Mouse (Mus musculus) gastrocnemius, adult 18-20 months (tissue): ENCODE data around the gene Yipf2. TPM values are rescaled to one million over a fixed set of nuclear protein-coding genes. Genes with fewer than 3 reads are reported as not detected.
A peak's percentile ranks its signal among the peaks of the same experiment; 100 is the strongest.
"Not testable (repeated sequence)": the region's sequence is repeated elsewhere in the genome, so short reads cannot be mapped to it uniquely, and the experiment has no call there.

Experiments
- DNase-seq: peaks from one replicate; pipeline ENCODE4 v3.0.0; 2021; ENCODE audit warnings: low spot score
- total RNA-seq, 2 experiments: library from RNA; stranded (reverse); gene quantifications; 2 replicates each; pipeline ENCODE4 v1.2.3; 2021

Yipf2 gene
- total RNA-seq, 2 experiments from 2014 or later, result 5.3 to 5.6 TPM

DNA sequence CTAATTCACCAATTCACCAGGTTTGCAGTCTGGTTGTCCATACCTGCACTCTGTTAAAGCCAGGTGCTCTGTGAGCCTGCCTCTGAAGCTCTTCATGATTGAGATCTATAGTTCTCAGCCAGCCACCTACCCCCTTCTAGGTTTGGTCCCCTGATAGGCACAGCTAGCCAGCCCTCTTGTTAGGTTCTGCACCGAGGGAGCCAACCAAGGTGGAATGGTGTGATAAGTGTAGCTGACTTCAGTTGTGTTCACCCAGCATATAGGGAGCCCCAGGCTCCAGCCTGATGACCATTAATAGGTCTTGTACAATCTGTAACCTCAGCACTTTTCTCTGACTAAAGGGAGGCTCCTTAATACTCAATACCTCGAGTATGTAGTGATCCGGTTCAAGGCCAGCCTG is 7.6 kb upstream of the Yipf2 start:
- DNase-seq, result no peak

DNA sequence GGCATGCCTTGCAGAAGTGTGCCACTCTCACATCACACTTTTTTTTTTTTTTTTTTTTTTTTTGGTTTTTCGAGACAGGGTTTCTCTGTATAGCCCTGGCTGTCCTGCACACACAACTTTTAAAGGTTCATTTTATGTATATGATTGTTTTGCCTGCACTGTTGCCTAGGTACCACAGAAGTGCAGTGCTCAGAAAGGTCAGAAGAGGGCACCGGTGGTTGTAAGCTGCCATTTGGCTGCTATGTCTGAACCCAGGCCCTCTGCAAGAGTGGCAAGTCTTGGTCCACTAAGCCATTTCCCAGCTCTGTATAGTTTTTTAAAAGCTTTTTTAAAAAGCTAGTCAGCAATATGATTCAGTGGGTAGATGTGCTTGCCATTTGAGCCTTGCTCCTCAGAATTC is 5.6 kb upstream of the Yipf2 start:
- DNase-seq, result no peak

DNA sequence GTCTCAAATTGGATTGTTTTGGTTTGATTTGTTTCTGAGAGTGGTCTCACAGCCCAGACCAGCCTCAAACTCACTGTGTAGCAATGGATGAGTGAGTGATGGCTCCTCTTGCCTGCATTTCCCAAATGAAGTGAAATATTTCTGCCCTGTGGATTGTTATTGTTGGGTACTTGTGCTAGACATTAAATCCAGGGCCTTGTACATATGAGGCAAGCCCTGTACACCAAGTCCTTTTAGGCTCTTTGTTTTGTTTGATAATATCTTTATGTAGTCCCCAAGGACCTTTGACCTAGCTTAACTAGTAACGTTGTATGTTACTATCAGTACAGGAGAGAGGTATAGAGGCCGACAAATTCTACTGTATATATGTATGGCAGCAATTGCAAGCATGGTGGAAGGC is 2.2 kb upstream of the Yipf2 start:
- DNase-seq, result no peak

DNA sequence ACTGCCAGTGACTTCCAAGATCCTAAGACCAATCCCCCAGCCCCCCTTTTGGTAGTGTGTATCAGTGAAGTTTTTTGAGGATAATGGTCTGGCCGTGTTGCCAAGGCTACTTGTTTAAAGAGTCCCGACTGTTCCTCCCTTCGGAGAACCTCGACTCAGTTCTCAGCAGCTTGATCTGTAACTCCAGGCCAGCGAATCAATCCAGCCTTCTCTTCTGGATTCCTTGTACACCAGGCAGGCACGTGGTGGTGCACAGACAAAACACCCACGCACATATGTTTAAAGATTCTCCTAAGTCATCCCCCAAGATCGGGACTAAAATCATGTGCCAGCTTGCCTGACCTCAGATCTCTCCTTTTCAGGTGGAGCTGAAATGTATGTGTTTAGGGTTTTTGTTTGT is 1.7 kb upstream of the Yipf2 start:
- DNase-seq, result not testable (repeated sequence)

- DNase-seq, result peak; percentile 24
Observed at GRCm38 (mm10) chr9:21593122-21593721, 594 bp upstream of the Yipf2 start.

DNA sequence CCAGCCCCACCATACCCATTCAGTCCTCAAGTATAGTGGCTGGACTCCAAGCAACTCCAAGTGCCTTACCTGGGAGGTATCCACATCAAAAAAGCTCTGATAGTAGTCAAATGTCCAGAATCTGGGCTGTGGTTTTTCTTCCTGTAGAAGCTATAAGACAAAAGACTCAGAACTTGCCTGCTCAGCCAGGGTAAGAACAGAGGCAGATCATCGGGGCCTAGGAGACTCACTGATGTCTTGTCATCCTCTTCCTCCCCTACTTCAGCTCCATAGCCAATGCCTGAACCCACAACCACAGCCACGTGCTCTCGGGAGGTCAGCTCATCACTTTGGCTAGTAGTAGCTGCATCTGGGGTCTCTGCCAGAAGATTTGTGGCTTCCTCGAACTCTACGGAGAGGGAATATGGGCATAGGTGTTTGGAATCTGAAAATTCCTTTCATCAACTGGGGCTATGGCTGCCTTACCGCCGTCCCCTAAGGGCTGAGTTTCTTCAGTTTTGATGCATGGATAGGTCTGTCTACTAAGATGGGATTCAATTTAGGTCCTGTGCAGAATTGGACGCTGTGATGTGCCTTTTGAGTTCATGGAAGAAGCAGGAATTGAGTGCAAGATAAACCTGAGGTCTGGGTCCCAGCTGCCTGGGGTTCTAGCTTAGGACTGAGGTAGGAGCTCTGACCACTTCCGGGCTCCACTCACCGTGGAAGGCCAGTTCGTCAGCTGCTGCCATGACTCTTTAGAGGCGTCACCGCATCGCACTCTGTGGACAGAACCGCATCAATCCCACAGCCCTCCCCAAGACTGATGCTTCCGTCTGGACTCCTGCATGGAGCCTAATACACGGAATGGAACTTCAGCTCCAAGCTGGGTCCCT is 561 bp downstream of the Yipf2 start:
- DNase-seq, result no peak

GRCm38 (mm10) chr9:21591127-21591830 is 1.3 kb downstream of the Yipf2 start:
- DNase-seq, result no peak

DNA sequence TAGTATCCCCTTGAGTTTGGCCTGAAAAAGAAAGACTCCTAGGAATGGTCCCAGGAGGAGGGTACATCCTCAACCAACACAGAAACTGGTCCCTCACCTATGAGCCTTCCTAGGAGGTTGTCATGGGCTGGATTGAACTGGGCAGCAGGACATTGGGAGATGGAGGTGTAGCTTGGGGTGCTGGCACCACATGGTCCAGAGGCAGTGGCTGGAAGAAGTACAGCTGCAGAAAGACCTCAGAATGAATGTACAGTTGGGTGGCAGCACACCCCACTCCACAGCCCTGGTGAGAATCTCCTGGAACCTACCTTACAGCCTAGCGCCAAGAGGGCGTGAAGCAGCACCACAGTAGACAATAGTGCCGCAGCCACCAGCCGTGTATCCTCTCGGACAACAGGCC is 3.1 kb downstream of the Yipf2 start:
- DNase-seq, result no peak

GRCm38 (mm10) chr9:21588350-21588749 is 4.3 kb downstream of the Yipf2 start:
- no peak for DNase-seq

- no peak for DNase-seq
Observed at GRCm38 (mm10) chr9:21587678-21588349, 4.8 kb downstream of the Yipf2 start.

DNA sequence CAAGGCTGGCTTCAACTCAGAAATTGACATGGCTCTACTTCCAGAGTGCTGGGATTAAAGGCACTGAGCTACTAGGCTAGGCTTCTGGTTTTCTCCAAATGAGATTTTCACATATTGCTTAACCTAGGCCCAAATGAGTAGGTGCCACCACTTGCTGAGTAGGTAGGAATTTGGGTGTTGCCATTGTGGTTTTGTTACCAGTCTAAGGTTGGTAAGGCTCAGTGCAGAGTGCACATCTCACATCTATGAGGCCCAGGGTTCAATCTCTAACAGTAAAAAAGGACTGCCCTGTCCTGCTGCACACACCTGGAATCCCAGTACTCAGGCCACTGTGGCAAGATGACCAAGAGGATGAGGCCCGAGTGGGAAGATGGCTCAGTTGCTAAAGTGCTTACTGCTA is 7.2 kb downstream of the Yipf2 start:
- DNase-seq, result no peak

- DNase-seq, result no peak
Observed at GRCm38 (mm10) chr9:21578226-21578625, 14.4 kb downstream of the Yipf2 start.

DNA sequence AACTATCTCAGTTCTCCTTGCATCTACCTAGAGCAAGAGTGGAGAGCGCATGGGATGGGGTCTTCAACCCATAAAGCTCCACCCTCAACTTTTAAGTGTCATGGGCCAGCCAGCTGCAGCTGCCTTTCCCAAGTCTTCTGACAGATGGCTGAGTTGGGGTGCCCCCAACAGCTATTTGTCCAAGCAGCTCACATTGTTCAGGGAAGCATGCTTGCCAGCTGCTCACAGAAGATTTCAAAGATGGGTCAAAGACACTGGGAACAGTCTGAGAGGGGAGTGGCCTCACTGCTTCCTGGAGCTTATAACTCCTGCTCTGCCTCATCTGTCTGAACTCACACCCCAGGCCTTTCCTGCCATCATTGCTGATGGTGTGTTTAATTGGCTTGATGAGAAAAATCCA is 16.3 kb downstream of the Yipf2 start:
- no peak for DNase-seq

GRCm38 (mm10) chr9:21575253-21575652 is 17.4 kb downstream of the Yipf2 start:
- no peak for DNase-seq

DNA sequence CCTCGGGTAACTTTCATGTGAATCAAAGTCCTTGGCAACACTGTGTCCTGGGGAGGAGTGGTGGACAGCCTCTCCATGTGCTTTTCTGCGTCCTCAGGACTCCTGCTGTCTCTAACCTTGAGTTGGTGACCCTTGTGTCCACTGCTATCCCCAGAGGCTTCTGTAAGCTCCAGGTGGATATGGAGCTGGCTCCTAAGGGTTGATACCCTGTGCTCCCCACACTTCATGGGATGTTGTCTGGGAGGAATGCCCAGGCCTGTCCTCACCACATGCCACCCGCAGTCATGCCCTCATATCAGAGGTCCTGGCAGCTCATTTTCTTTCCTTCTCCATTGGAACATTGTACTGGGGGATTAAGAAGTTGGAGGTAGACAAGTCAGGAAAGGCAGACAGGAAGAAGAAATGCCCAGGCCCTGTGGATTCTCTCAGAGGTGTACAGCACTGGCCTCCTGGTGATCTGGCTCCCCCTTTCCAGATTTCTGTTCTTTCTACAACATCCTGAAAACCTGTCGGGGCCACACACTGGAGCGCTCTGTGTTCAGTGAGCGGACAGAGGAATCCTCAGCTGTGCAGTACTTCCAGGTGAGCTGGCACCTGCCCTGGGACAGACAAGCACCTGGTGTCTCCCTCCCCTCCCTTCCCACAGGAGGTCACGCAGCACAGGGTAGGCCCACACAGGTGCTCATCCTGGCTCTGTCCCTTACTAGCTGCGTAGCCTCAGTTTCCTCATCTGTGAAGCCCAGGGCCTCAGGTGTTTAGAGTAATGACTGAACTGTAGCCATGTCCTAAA is 18.4 kb downstream of the Yipf2 start:
- DNase-seq, result no peak

DNA sequence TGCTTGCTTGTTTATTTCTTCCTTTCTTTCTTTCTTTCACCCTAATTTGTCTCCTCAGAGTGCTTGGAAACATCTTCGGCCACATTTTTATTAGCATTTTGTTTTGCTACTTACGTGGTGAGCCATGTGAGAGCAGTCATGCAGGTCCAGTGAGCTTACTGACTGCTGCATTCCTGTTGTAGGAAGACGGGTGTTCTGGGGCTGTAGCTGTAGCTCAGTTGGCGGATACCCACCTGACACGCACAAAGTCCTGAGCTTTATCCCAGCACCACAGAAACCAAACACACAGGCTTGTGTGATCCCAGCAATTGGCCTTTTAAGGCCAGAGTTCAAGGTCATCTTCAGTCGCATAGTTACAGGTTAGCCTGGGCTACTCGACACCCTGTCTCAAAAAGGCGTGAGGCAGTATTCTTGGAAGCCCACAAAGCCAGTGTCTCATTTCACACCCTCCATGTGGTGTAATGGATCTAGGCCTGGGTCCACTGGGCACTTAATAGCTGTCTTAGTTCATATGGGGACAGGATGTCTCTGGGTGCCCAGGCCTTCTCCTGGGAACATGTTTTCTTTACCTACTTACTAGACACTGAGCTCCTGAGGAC is 23.9 kb downstream of the Yipf2 start:
- peak; percentile 49 for DNase-seq

DNA sequence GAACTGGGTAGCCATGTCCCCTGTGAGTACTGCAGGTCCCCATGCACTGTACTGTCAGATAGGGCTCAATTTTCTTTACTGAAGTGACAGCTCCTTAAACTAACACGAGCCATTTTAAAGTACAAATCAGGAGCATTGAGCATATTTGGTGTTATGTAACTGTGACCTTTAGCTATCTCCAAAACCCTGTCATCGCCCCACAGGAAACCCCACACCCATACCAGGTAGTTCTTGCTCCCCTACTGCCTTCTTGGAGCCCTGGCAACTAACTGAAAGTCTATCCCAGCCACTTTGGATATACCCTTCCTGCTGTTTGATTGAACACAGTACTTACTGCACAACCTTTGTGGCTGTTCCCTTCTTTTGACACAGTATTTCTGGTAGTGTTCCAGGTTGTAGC is 25.6 kb downstream of the Yipf2 start:
- DNase-seq, result no peak

GRCm38 (mm10) chr9:21566538-21566937 is 26.1 kb downstream of the Yipf2 start:
- DNase-seq, result no peak

GRCm38 (mm10) chr9:21565004-21565586 is 27.5 kb downstream of the Yipf2 start:
- no peak for DNase-seq

DNA sequence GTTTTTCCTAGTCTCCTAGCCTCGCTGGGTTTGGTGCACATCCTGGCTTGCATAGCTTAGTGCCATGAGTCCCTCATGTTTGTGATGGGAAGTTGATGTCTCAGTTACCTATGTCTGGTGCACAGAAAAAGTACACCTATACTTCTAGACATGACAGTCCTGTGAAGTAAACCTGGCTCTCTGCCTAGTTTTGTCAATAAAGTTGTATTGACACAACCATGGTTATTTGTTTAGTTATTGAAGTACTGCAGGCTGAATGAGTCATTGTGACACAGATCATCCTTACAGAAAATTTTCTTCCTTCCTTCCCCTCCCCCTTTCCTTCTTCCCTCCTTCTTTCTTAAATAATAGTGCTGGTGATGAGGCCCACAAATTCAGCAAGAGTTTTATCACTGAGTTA is 28.2 kb downstream of the Yipf2 start:
- DNase-seq, result no peak
